Mouse (Mus musculus): ENCODE measurements around the gene Btk.
A peak's percentile ranks its signal among the peaks of the same experiment; 100 is the strongest.
"Not testable (repeated sequence)": the region's sequence is repeated elsewhere in the genome, so short reads cannot be mapped to it uniquely, and the experiment has no call there.

Gene Btk

DNA sequence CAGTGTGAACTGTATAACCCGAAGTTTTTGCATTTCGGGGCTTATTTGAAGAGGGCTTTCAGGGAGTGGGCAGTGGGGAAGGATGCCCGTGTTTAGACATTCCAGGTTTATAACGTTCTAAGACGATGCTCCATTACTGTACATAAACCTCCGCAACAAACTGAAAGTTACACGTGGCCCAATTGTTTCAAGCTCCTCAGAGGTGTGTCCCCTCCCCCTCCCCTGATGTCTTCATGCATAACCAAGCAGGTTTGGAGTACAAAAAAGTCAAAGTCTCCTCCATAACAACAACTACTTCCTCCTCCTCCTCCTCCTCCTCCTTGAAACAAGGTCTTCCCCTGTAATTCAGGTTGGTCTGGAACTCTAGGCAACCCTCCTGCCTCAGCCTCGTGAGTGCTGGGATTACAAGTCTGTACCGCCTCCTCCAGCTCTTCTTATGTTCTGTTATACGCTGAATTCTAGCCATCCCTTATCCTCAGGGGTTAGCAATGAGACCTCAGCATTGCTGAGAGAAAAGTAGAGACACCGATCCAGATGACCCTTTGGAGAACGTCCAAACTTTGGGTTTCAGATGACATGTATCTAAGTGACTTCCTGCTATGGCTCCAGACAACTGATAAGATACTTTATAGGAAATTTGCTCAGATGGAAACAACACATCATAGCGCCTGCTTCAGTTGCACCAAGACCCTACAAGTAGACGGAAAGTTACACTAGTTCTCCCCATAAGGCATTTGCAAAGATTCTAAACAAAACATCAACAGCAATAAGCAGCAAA, 2.7 kb downstream of the Btk start:
- no peak for DNase-seq

DNA sequence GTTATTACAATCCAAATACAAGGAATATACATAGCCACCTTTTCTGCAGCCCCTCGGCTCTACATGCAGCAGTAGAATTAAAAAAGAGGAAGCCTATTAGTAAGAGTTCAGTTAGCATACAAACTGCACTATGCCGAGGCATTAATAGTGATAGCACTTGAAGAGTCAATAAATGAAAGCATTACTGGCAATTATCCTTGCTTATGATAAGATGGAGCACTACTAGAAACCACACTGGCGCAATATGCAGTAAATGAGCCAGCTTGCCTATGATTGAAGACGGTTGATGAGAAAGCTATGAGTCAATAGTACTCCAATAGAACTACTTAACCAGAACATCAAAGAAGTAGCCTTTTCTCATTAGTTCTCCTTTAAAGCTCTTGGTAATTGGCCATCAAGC, 5.5 kb downstream of the Btk start:
- DNase-seq = no peak

DNA sequence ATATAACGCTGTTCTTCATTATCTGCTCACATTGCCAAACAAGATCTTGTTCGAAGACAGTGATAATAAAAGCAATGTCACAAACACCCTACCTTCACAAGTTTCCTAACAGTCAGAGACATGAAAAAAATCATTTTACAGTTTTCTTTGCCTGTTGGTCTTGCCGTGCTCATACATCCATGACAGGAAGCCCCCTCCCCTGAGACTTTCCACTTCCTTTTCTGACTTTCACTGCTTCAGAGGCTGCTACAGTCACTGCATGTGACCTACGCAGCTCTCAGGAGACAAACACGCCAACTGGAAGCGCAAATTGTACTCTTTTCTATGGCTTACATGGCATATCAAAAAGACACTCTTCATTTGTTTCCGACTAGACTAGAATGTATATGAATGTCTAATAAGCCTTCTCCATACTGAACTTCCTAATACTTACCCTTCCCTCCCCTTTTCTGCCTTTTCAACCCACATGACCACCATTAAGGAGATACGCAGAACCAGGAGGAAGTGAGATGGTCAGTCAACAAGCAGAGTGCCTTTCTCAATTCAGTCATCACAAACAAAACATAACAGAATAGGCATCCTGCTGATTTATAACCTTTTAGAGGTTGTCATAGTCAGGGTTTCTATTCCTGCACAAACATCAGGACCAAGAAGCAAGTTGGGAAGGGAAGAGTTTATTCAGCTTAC, 16.7 kb downstream of the Btk start:
- DNase-seq = no peak

DNA sequence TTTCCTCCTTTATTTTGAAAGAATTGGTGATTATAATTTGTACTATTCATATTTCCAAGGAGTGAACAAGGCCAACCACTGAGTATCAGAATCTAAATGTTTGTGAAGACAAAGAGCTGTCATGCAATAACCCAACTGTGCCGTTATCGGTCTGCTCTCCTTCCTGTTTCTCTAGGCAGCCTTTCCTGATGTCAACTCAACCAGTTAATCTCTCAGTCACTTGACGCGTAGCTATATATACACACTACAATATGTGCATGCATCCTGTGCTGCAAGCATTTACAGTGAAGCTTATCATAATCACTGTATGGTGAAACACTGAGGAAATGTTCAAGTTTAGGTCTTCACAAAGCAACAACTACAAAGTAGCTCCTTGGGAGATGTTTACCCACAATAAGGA, 19.0 kb downstream of the Btk start:
- DNase-seq = no peak

DNA sequence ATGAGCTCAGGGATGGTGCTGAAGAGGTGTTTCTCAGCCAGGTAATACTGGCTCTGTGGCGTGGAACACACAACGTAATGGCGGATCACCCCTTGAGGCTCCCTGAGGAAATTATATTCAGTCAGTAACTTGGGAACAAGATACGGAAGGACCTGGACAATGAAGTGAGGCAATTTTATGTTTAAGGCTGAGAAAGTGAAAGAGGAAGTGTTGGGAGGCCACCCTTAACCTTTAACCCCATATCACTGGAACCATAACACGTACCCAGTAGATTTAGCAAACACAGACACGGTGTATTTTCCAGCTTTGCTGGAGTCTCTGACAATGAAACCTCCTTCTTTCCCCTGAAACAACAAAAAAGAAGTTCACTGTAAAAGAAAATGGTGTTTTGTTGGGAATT, 28.9 kb downstream of the Btk start:
- no peak for DNase-seq

DNA sequence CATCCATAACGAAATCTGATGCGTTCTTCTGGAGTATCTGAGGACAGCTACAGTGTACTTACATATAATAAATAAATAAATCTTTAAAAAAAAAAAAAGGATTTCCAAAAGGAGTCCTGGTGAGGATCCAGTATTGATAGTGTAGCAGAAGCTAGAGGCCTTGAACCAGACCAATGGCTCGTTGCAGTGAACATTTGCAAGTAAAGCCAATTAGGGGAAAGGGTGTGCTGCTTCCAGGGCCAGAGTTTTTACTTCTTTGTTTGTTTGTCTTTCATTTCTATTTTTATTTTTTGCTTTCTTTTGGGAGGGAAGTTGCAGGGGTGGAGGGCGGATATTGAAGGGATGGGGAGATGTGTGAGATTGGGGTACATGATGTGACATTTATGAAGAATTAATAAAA, 30.0 kb downstream of the Btk start:
- no peak for DNase-seq

DNA sequence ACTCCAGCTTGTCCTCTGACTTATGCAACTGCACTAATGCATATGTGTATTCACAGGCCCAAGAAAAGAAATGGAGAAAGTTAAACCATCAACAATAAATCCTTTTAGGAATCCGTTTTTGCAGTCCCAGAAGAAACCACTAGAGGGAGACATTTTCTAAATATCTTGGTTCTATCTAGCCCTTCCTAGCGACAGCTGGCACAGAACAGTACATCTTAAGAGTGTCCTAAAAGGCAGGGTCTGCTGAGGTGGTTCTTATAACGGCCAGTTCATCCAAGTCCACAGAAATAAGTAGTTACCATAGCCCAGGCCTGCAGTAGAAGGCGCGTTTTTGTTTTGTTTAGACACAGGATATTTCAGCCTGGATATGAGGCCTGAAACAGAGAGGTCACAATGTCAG, 32.5 kb downstream of the Btk start:
- DNase-seq = peak; percentile 75

DNA sequence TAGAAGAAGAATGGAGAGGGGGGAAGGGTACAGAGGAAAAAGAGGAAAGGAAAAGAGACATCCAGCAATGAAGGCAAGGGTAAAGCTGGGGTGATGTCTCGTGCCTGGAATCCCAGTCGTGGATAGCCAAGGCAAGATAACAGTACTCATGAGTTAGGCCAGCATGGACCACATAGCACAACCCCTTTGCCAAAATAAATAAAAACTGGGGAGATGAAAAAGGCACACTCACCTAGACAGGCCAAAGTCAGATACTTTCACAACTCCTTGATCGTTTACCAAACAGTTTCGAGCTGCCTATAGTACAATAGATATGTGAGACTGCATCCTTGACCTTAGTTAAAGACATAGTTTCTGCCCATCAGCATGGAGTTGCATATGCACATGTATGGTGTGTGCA, 36.0 kb downstream of the Btk start:
- DNase-seq = no peak

DNA sequence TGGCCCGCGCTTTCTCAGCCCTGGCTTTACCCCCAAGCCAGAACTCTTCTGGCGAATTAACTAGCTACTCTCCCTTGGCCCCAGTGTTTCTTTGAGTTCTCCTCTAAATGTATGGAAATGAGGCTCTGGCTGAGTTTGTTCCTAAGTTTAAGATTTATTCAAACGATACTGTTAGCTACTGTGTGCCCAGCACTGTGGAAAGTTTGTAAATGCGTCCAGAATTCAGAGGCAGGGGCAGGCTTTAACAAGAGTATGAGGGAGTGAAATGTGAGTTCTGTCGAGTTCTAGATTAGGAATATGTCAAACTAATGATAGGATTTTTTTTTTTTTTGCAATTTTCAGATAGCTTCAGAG, 41.4 kb downstream of the Btk start:
- DNase-seq = no peak

DNA sequence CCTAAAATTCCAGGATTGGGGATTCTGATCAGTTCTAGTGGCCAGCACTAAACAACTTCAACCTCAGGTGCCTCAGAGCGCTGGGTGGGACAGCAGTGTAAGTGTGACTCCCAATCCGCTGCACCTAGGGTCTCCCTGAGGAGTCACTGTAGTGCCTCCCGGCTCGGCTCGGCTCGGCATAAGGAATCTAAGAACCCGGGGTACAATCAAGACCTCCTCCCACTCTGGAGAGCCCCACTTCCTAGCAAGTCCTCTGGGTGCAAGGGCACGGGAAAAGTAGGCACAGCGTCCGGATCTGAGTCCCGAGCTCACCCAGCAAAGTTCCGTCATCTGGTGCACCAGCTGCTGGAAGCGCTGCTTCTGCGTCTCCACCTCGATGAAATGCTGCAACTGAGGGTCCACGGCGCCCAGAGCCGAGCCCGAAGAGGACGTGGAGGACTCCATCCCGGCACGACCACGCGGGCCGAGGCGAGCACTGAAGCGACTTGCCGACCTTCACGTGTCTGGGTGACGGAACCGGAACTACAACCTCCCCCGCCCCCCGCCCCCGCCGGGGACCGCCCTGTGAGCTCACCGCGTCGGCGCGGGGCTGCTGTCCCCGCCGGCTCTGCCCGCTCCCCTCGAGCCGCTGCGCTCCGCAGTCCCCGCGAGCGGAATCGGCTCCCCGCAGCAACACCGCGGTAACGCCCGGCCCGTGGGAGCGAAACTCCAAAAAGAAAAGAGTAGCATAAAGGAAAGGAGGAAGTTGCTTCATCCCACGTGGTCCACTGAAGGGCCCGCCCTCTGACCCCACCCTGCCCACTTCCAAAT, 42.0 kb downstream of the Btk start, which contains the start of gene Timm8a1:
TSS of gene Timm8a1 (minus strand) at position 721 of the 810 bp plus-strand sequence.
- DNase-seq = peak; percentile 76

DNA sequence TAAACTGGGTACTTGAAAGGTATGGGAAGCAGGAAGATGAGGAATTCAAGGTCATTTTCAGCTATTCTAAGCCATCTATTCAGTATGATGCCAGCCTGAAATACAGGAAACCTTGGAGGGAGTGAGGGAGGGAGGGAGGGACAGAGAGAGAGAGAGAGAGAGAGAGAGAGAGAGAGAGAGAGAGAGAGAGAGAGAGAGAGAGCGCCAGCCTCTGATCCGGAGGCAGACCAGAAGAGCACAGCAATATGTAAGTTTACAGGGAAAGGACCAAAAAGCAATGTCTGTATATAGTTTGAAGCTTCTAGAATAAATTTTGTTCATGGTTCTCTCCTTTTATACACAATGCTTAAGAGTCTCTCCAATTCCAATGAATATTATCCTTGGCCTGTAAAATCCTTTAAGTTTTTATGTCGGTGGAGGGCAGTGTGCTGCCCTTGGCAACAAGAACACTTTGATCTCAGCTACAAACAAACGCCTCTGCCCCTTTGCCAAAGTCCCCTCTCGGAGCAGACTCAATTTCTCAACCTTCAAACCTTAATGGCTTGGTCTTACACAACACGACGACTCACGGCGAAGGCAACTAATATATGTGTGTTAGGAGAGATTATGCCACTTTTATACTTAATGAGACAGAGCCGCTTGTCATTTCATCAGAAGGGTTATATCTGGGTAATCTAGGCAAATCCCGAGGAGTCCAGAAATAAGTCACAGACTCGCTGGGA, 42.8 kb downstream of the Btk start:
- peak; percentile 26 for DNase-seq

DNA sequence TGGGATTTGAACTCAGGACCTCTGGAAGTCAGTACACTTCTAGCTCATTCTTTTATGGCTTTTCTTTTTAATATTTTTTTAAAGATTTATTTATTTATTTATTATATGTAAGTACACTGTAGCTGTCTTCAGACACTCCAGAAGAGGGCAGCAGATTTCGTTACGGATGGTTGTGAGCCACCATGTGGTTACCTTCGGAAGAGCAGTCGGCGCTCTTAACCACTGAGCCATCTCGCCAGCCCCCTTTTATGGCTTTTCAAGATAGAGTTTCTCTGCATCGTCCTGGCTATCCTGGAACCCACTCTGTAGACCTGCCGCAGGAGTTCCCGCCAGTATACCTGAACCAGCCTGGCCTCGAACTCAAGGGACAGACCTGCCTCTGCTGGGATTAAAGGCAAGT, 43.6 kb downstream of the Btk start:
- not testable (repeated sequence) for DNase-seq

DNA sequence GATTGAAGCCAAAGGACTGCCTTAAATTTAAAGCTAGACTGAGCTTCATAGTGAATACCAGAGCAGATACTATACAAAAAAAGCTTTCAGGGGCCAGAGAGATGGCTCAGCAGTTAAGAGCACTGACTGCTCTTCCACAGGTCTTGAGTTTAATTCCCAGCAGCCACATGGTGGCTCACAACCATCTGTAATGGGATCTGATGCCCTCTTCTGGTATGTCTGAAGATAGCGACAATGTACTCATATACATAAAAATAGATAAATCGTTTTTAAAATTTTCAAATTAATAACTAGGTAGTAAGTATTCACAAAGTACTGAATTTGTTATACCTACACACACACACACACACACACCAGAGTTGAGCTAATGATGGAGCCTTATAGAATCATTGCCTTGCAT, 50.0 kb downstream of the Btk start:
- DNase-seq = no peak

DNA sequence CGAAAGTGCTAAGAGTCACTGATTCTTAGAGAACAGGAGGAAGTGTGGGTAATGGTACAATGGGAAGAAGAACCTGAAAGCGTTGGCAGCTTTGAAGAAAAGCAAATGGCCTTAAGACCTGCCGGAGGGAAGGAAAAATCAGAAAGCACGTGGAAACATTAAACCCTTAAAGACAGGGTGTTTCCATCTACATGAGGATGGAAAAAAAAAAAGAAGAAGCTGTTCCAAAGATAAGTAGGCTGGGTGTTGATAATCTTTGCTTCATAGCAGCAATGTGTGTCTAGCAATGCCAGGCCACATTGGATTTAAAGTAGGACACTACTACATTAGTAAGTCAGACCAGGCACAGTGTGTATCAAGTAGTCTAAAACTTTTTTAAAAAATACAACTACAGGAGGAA, 58.1 kb downstream of the Btk start:
- no peak for DNase-seq

DNA sequence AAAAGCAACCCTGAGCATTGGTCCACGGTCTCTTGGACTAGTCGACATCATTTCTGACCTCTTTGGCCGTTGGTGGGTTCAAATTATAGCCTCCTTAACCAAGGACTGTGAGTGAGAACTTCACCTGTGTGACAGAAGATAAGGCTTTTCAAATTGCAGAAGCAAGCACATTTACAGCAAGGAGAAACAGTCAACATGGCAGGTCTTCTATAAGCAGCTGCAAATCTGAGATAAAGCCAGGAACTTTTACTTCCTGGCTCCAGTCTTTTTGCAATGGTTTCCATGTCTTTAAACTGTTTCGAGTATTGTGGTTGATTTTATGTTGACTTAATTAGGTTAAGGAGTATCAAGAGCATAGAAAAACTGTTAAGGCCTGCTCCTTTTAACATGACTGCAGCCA, 59.6 kb downstream of the Btk start:
- no peak for DNase-seq

DNA sequence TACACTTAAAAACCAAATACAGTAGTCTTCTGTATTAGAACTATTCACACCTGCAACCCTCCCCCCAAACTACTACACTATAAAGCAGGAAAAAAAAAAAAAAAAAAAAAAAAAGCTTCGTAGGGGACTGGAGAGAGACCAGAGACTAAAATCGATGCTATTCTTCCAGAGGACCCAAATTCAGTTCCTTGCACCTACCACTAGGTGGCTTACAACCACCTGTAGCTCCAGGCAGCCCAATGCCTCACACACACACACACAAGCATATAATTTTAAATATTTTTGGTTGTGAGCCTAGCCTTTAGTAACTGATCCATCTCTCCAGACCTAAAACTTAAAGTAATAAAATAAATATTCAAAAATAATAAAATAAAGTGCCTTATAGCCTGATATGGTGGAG, 73.9 kb downstream of the Btk start:
- DNase-seq = peak; percentile 6

DNA sequence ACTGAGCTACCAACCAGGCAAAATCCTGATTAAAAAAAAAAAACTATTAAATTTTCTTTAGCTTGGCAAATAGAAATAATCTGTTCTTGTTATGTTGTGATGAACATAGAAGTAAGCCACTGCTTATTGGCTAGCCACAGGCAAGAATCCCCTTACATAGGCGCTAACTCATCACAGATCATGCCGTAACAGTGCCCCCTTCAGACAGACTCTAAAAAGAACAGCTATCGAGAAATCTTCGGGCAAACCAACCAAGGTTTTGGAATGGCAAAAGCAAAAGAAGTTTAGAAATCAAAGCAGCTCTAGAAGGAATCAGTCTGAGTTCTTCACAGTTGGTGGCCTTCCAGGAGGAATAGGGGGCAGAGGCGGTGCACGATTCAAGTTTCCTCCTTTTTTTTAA, 75.4 kb downstream of the Btk start:
- DNase-seq = no peak

DNA sequence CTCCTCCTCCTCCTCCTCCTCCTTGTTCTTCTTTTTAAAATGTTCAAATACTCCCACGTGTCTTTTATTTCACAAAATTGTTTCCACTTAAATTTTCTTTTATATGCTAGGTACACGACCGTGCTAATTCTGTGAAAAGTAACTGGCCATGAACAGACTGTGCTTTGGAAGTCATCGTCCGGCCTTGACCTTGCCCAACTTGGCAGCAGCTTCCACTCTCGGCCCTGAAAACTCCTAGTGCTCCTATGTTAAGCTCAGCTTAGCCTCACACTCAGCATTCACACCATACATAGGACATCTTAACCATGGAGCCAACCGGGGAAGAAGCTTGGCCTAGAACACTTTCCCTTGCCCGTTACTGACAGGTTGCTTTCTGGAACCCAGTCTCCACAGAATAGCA, 82.7 kb downstream of the Btk start:
- DNase-seq = no peak

Data from retina, postnatal 1 day (tissue).